Mouse (Mus musculus): ENCODE measurements around the gene Pak7. TPM values are rescaled to one million over a fixed set of nuclear protein-coding genes. Genes with fewer than 3 reads are reported as not detected.

The Pak7 gene
- polyA plus RNA-seq, 1 experiment = not detected

DNA sequence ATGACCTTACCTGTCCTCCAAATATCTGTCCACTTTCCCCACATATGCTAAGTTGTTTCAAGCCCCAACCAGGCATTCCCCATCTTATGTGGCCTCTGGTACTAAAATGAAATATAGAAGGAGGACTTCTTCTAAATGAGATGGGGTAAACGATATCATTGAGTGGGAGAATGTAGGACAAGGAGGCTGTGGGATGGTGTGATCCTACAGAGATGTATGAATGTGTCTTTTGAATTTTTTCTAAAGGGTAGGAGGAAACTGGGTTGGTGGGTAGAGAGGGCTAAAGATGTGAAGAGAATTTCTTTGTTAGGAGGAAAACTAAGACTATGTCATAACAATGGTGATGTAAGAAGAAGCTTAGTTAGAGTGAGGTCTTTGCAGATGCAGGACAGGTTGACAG, 57.8 kb downstream of the Pak7 start:
- no peaks in the 10 kb centered on the region for H3K36me3 ChIP-seq (ENCODE audit: control insufficient read depth, insufficient read depth)
- TF ChIP-seq FOSL1 (IDR thresholded peaks at IDR 0.05; ENCODE audit: insufficient read depth, low read length, poor library complexity, severe bottlenecking) (no peak), USF1 (IDR thresholded peaks at IDR 0.05; ENCODE audit: low read depth) (no peak), CEBPB (IDR thresholded peaks at IDR 0.05; ENCODE audit: low read depth) (no peak)

DNA sequence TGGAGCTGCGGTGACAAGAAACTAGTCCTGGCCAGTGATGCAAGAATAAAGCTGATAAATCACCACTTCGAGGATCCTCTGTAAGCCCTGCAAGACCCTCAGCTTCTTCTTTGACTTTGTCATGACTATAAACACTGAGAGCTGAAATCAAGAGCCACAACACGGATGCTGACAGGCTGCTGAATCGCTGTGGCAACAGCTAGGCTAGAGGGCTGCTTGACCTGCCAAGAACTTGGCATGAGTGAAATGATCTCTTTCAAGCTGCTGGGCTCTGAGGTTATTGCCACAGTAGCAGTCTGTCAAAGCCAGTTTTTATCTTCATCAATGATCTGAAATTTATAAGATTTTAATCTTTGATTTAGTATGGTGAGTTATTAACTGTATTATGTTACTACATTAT, 62.1 kb downstream of the Pak7 start:
- Histone ChIP-seq H3K27me3 (ENCODE audit: control insufficient read depth, insufficient read depth, insufficient read length) (no peaks in the 10 kb centered on the region), H3K79me2 (ENCODE audit: control insufficient read depth, insufficient read depth) (no peaks in the 10 kb centered on the region), H3K79me3 (ENCODE audit: low read depth) (no peaks in the 10 kb centered on the region), H3K4me3 (ENCODE audit: insufficient read depth, poor library complexity, severe bottlenecking) (no peak overlapping the region), H3K36me3 (ENCODE audit: control insufficient read depth, insufficient read depth) (no peaks in the 10 kb centered on the region), H3ac (ENCODE audit: control insufficient read depth, insufficient read length, low read depth) (no peak overlapping the region)
- TF ChIP-seq USF1 (IDR thresholded peaks at IDR 0.05; ENCODE audit: low read depth) = no peak
- no peak for TF ChIP-seq MYOG (IDR thresholded peaks at IDR 0.05; ENCODE audit: control insufficient read depth, extremely low read depth, insufficient read length)
- TF ChIP-seq CEBPB (IDR thresholded peaks at IDR 0.05; ENCODE audit: low read depth) = no peak
- TF ChIP-seq CTCF (IDR thresholded peaks at IDR 0.05; ENCODE audit: control insufficient read depth, insufficient read depth, insufficient read length) = no peak
- no peak for TF ChIP-seq FOSL1 (IDR thresholded peaks at IDR 0.05; ENCODE audit: insufficient read depth, low read length, poor library complexity, severe bottlenecking)
- TF ChIP-seq MYOD1 (IDR thresholded peaks at IDR 0.05; ENCODE audit: control insufficient read depth, insufficient read length, low read depth) = no peak
- TF ChIP-seq MAX (IDR thresholded peaks at IDR 0.05) = no peak

More for the DNA sequence above, 57.8 kb downstream of the Pak7 start:
- H3K79me2 ChIP-seq (ENCODE audit: control insufficient read depth, insufficient read depth) = no peaks in the 10 kb centered on the region
- H3K27me3 ChIP-seq (ENCODE audit: control insufficient read depth, insufficient read depth, insufficient read length) = no peaks in the 10 kb centered on the region
- no peaks in the 10 kb centered on the region for H3K79me3 ChIP-seq (ENCODE audit: low read depth)
- no peak overlapping the region for H3ac ChIP-seq (ENCODE audit: control insufficient read depth, insufficient read length, low read depth)
- no peak overlapping the region for H3K4me3 ChIP-seq (ENCODE audit: insufficient read depth, poor library complexity, severe bottlenecking)

DNA sequence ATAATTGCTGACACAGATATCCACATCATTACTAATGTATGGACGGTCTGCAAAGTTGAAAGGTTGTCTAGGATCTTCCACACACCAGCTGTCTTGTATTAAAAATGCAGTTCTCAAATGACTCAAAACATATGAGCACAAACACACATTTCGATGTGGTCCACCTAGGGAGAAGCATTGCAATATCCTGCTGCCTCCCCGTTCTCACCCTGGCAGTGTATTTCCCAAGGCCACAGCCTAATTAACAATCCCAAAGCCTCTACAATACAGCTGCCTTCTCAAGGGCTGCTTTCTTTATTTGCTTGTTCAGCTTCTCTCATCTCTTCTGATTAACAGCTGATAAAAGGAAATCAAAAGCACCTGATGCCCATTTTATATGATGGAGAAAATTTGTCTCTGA, 78.5 kb downstream of the Pak7 start:
- H3K79me2 ChIP-seq (ENCODE audit: control insufficient read depth, insufficient read depth) = no peaks in the 10 kb centered on the region
- TF ChIP-seq CTCF (IDR thresholded peaks at IDR 0.05; ENCODE audit: control insufficient read depth, insufficient read depth, insufficient read length) = no peak
- TF ChIP-seq USF1 (IDR thresholded peaks at IDR 0.05; ENCODE audit: low read depth) = no peak
- TF ChIP-seq MYOD1 (IDR thresholded peaks at IDR 0.05; ENCODE audit: control insufficient read depth, insufficient read length, low read depth) = no peak
- no peak for TF ChIP-seq MYOG (IDR thresholded peaks at IDR 0.05; ENCODE audit: control insufficient read depth, extremely low read depth, insufficient read length)
- no peak overlapping the region for H3ac ChIP-seq (ENCODE audit: control insufficient read depth, insufficient read length, low read depth)
- H3K79me3 ChIP-seq (ENCODE audit: low read depth) = no peaks in the 10 kb centered on the region
- no peaks in the 10 kb centered on the region for H3K36me3 ChIP-seq (ENCODE audit: control insufficient read depth, insufficient read depth)
- H3K4me3 ChIP-seq (ENCODE audit: insufficient read depth, poor library complexity, severe bottlenecking) = no peak overlapping the region
- H3K27me3 ChIP-seq (ENCODE audit: control insufficient read depth, insufficient read depth, insufficient read length) = no peaks in the 10 kb centered on the region

DNA sequence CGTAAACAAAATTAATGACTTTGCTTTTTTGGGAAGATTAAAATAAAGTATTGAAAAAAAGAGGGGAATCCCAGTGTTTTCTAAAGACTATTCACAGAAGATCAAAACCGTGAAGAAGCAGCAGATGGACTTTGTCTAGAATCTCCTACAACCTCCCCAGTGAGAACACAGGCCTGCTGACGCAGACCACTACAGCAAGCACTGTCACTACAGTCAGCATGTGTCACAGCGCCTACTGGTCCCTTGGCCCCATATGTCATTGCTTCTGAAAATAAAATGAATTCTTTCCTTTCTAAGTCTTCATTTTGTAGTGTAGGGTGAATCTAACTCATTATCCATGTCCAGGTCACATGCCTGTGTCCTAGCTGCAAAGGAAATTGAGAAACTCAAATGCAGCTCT, 79.0 kb downstream of the Pak7 start:
- no peaks in the 10 kb centered on the region for H3K36me3 ChIP-seq (ENCODE audit: control insufficient read depth, insufficient read depth)
- TF ChIP-seq MYOD1 (IDR thresholded peaks at IDR 0.05; ENCODE audit: control insufficient read depth, insufficient read length, low read depth) (no peak), MAX (IDR thresholded peaks at IDR 0.05) (no peak), CEBPB (IDR thresholded peaks at IDR 0.05; ENCODE audit: low read depth) (no peak), MYOG (IDR thresholded peaks at IDR 0.05; ENCODE audit: control insufficient read depth, extremely low read depth, insufficient read length) (no peak), USF1 (IDR thresholded peaks at IDR 0.05; ENCODE audit: low read depth) (no peak), CTCF (IDR thresholded peaks at IDR 0.05; ENCODE audit: control insufficient read depth, insufficient read depth, insufficient read length) (no peak)
- H3K27me3 ChIP-seq (ENCODE audit: control insufficient read depth, insufficient read depth, insufficient read length) = no peaks in the 10 kb centered on the region
- no peak overlapping the region for H3ac ChIP-seq (ENCODE audit: control insufficient read depth, insufficient read length, low read depth)
- H3K79me3 ChIP-seq (ENCODE audit: low read depth) = no peaks in the 10 kb centered on the region
- H3K4me3 ChIP-seq (ENCODE audit: insufficient read depth, poor library complexity, severe bottlenecking) = no peak overlapping the region
- H3K79me2 ChIP-seq (ENCODE audit: control insufficient read depth, insufficient read depth) = no peaks in the 10 kb centered on the region

DNA sequence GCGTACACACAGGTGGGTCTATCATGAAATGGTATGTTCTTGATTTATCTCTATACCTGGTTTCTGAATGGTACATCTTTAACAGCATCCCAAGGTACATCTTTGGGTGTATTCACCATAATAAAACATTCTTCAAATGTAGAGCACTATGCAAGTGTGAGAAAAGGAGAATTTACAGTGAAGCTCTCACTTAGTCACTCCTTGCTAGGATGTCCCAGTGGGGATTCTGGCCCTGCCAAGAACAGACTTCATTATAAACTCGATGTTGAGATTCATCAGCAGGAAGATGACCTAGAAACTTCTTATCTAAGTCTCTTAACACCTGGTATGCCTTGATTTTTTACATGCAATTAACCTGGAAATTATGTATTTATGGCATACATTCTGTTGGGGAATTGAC, 85.6 kb downstream of the Pak7 start:
- TF ChIP-seq MYOG (IDR thresholded peaks at IDR 0.05; ENCODE audit: control insufficient read depth, extremely low read depth, insufficient read length) = no peak
- TF ChIP-seq USF1 (IDR thresholded peaks at IDR 0.05; ENCODE audit: low read depth) = no peak
- no peak for TF ChIP-seq MAX (IDR thresholded peaks at IDR 0.05)
- no peak for TF ChIP-seq CTCF (IDR thresholded peaks at IDR 0.05; ENCODE audit: control insufficient read depth, insufficient read depth, insufficient read length)
- TF ChIP-seq FOSL1 (IDR thresholded peaks at IDR 0.05; ENCODE audit: insufficient read depth, low read length, poor library complexity, severe bottlenecking) = no peak
- no peak for TF ChIP-seq CEBPB (IDR thresholded peaks at IDR 0.05; ENCODE audit: low read depth)
- Histone ChIP-seq H3K27me3 (ENCODE audit: control insufficient read depth, insufficient read depth, insufficient read length) (no peaks in the 10 kb centered on the region), H3K79me3 (ENCODE audit: low read depth) (no peaks in the 10 kb centered on the region)

DNA sequence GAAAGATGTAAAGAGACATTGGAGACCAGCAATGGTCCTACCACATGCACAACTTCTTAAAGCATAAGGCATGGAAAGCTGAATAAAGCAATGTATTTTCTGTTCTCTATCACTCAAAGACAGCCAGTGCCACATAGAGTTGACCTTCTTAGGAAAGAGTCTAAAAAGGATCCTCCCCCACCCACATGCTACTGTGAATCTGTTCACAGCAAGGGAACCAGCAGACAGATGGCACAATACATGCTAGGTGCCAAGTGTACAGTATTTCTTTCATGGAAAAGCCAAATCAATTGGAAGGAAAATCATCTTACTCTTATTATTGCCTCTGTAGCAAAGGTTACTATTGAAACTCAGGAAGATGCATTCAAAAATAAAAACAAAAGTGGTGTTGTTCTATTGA, 86.4 kb downstream of the Pak7 start:
- no peak overlapping the region for H3K4me3 ChIP-seq (ENCODE audit: insufficient read depth, poor library complexity, severe bottlenecking)
- TF ChIP-seq CTCF (IDR thresholded peaks at IDR 0.05; ENCODE audit: control insufficient read depth, insufficient read depth, insufficient read length) (no peak), USF1 (IDR thresholded peaks at IDR 0.05; ENCODE audit: low read depth) (no peak), FOSL1 (IDR thresholded peaks at IDR 0.05; ENCODE audit: insufficient read depth, low read length, poor library complexity, severe bottlenecking) (no peak), MYOG (IDR thresholded peaks at IDR 0.05; ENCODE audit: control insufficient read depth, extremely low read depth, insufficient read length) (no peak), MAX (IDR thresholded peaks at IDR 0.05) (no peak), CEBPB (IDR thresholded peaks at IDR 0.05; ENCODE audit: low read depth) (no peak), MYOD1 (IDR thresholded peaks at IDR 0.05; ENCODE audit: control insufficient read depth, insufficient read length, low read depth) (no peak)
- no peaks in the 10 kb centered on the region for H3K79me2 ChIP-seq (ENCODE audit: control insufficient read depth, insufficient read depth)
- no peak overlapping the region for H3ac ChIP-seq (ENCODE audit: control insufficient read depth, insufficient read length, low read depth)
- no peaks in the 10 kb centered on the region for H3K27me3 ChIP-seq (ENCODE audit: control insufficient read depth, insufficient read depth, insufficient read length)
- H3K79me3 ChIP-seq (ENCODE audit: low read depth) = no peaks in the 10 kb centered on the region
- no peaks in the 10 kb centered on the region for H3K36me3 ChIP-seq (ENCODE audit: control insufficient read depth, insufficient read depth)

More for the DNA sequence above, 85.6 kb downstream of the Pak7 start:
- H3K4me3 ChIP-seq (ENCODE audit: insufficient read depth, poor library complexity, severe bottlenecking) = no peak overlapping the region
- H3K36me3 ChIP-seq (ENCODE audit: control insufficient read depth, insufficient read depth) = no peaks in the 10 kb centered on the region
- no peaks in the 10 kb centered on the region for H3K79me2 ChIP-seq (ENCODE audit: control insufficient read depth, insufficient read depth)
- H3ac ChIP-seq (ENCODE audit: control insufficient read depth, insufficient read length, low read depth) = no peak overlapping the region
